Mouse (Mus musculus) MEL (cell line): ENCODE data around the gene Nlrp4a. TPM values are rescaled to one million over a fixed set of nuclear protein-coding genes. Genes with fewer than 3 reads are reported as not detected.
"Not testable (repeated sequence)": the region's sequence is repeated elsewhere in the genome, so short reads cannot be mapped to it uniquely, and the experiment has no call there.

ENCODE experiments used
- DNase-seq: peaks from one replicate; pipeline ENCODE4 v3.0.0; 2011; ENCODE audit warnings: low read depth, low spot score
- H3K27ac ChIP-seq: 2 replicates; pipeline ENCODE4 v1.5.1; 2012; ENCODE audit warnings: low read depth, mild to moderate bottlenecking, control low read depth, low read length, moderate library complexity; ENCODE audit not compliant: control insufficient read depth
- H3K27me3 ChIP-seq, 2 experiments: fragments of 150-350 bp in 1 of 2; sonication (generic) in 1 of 2; 2 replicates each; pipeline ENCODE4 v1.6.1; 2012; ENCODE audit warnings: low read length in 2 of 2, mild to moderate bottlenecking in 2 of 2, improper control_type of control experiment in 1 of 2, moderate library complexity in 1 of 2; ENCODE audit not compliant: insufficient read depth in 2 of 2, control insufficient read depth in 1 of 2
- H3K36me3 ChIP-seq, 2 experiments: 2 replicates each; pipeline ENCODE4 v1.6.1; 2012 to 2014; ENCODE audit warnings: low read length in 2 of 2, improper control_type of control experiment in 1 of 2, inconsistent platforms in 1 of 2, mild to moderate bottlenecking in 1 of 2; ENCODE audit not compliant: insufficient read depth in 2 of 2, control insufficient read depth in 1 of 2
- H3K4me1 ChIP-seq, 2 experiments: fragments of 150-350 bp in 1 of 2; sonication (generic) in 1 of 2; 2 replicates each; pipeline ENCODE4 v1.6.1; 2012; ENCODE audit warnings: low read length in 2 of 2, improper control_type of control experiment in 1 of 2, mild to moderate bottlenecking in 1 of 2; ENCODE audit not compliant: insufficient read depth in 2 of 2, control insufficient read depth in 1 of 2
- H3K4me3 ChIP-seq, 2 experiments: fragments of 150-350 bp in 1 of 2; sonication (generic) in 1 of 2; 2 replicates each; pipeline ENCODE4 v1.5.1; 2012; ENCODE audit warnings: low read depth in 2 of 2, low read length in 2 of 2, mild to moderate bottlenecking in 2 of 2, moderate library complexity in 2 of 2, control low read depth in 1 of 2, improper control_type of control experiment in 1 of 2; ENCODE audit not compliant: control insufficient read depth in 1 of 2, insufficient read depth in 1 of 2
- H3K79me2 ChIP-seq: 2 replicates; pipeline ENCODE4 v1.6.1; 2012; ENCODE audit warnings: mild to moderate bottlenecking, low read length, moderate library complexity; ENCODE audit not compliant: control insufficient read depth, poor library complexity, insufficient read depth
- H3K9ac ChIP-seq: 2 replicates; pipeline ENCODE4 v1.6.1; 2012; ENCODE audit warnings: low read depth, mild to moderate bottlenecking, control low read depth, low read length, moderate library complexity; ENCODE audit not compliant: control insufficient read depth, poor library complexity, severe bottlenecking
- H3K9me3 ChIP-seq: fragments of 150-350 bp; sonication (generic); replicated peaks from 2 replicates; pipeline ENCODE4 v1.6.1; 2012; ENCODE audit warnings: mild to moderate bottlenecking, low read length, improper control_type of control experiment, moderate library complexity; ENCODE audit not compliant: insufficient read depth
- EP300 ChIP-seq, 2 experiments: IDR thresholded peaks; 2 replicates each; pipeline ENCODE4 v1.6.1; 2011; ENCODE audit warnings: improper control_type of control experiment in 2 of 2, low read length in 2 of 2, low read depth in 1 of 2, mild to moderate bottlenecking in 1 of 2
- USF1 ChIP-seq: IDR thresholded peaks from 2 replicates; pipeline ENCODE4 v1.6.1; 2014; ENCODE audit warnings: low read depth, mild to moderate bottlenecking, inconsistent platforms, low read length, improper control_type of control experiment, moderate library complexity
- ZNF384 ChIP-seq: IDR thresholded peaks from 2 replicates; pipeline ENCODE4 v1.6.1; 2012; ENCODE audit warnings: low read depth, mild to moderate bottlenecking, inconsistent platforms, low read length, improper control_type of control experiment
- polyA plus RNA-seq, 2 experiments: library from polyadenylated mRNA; stranded (reverse) in 1 of 2; unstranded in 1 of 2; fragments of >175 nt in 1 of 2; fragments of >200 nt in 1 of 2; gene quantifications; 2 replicates each; pipeline versions ENCODE4 v1.2.1 to v1.2.4; 2012; ENCODE audit warnings: low replicate concordance in 2 of 2, low read depth in 1 of 2; ENCODE audit not compliant: insufficient read length in 2 of 2, insufficient read depth in 1 of 2, missing spikeins in 1 of 2
- total RNA-seq: library from RNA; depleted of rRNA; stranded (reverse); fragments of 300-350 nt; gene quantifications from 2 replicates; pipeline ENCODE4 v1.2.3, GENCODE M21; 2012; rRNA removed

The Nlrp4a gene
- total RNA-seq (not detected in 2 replicates), polyA plus RNA-seq (not detected)

DNA sequence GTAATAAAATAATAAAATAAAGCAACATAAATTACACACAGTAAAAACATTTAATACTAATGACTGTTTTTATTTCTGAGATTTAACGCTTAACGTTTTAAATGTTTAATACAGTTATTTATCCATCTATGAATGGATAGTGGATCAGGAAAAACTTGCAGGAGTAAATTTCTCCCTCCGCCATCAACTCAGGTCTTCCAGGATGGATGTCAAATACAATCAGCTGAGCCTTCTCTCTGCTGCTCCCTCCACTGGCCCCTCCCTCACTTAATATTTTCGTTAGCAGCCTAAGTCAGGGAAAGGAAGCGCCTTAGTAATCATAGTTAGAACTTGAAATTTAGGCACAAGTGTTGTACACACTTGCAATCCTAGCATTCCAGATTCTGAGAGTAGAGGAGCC lies at the start of gene Nlrp4a:
Nlrp4a (plus strand) TSS at position 301 of the 400 bp plus-strand sequence.
- no peak for DNase-seq
- no peaks in the 10 kb centered on the region for H3K4me1 ChIP-seq
- H3K27ac ChIP-seq, result no peak within 1 kb of the TSS
- H3K36me3 ChIP-seq, result no peaks in the 10 kb centered on the region
- H3K9me3 ChIP-seq, result no peaks in the 10 kb centered on the region
- H3K4me3 ChIP-seq, result no peak within 1 kb of the TSS
- TF ChIP-seq EP300 (IDR thresholded peaks at IDR 0.05; ENCODE audit: low read depth in 1 of 2, low read length in 2 of 2) (no peak), USF1 (no peak), ZNF384 (no peak)
- H3K27me3 ChIP-seq, result no peaks in the 10 kb centered on the region
- H3K9ac ChIP-seq, result no peak within 1 kb of the TSS
- no peaks in the 10 kb centered on the region for H3K79me2 ChIP-seq

DNA sequence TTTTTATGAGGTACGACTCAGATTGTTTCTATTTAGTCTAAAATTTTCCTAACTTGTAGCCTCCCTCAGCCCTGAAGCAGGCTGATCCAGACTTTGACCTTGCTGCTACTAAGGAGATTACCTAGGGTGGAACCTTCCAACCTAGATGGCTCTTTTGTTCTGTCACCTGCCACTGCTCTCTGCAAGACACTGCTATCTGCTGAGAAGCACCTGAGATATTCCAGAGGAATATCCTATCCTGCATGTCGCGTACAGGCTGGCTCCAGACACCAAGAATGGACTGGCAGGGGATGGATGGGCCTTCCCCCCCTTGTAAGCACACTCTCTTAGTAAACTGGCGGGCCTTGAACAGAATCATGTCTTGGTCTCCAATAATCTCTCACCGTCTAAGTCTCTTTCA lies 48.2 kb upstream of the Nlrp4a start:
- not testable (repeated sequence) for H3K4me3 ChIP-seq, H3K27ac ChIP-seq, H3K36me3 ChIP-seq, H3K27me3 ChIP-seq, H3K79me2 ChIP-seq, H3K9ac ChIP-seq, DNase-seq, H3K4me1 ChIP-seq, H3K9me3 ChIP-seq

DNA sequence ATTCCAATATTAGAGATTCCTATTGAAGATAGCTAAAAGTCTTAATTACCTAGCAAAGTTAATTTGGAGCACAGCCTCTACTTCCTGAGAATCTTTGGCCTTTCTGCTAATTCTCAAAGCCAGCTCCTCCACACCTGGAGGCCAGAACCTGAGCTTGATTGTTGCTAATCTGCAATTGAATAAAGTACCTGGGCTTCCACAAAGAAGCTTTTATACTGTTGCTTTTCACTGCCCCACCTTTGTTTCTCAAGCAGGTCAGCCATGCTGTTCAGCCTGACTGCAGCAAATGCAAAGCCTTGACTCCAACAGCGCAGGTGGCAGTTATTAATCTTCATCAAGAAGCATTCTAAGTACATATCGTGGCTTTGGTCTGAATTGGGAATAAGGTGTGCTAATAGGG lies 43.8 kb upstream of the Nlrp4a start:
- not testable (repeated sequence) for H3K27me3 ChIP-seq, H3K27ac ChIP-seq

DNA sequence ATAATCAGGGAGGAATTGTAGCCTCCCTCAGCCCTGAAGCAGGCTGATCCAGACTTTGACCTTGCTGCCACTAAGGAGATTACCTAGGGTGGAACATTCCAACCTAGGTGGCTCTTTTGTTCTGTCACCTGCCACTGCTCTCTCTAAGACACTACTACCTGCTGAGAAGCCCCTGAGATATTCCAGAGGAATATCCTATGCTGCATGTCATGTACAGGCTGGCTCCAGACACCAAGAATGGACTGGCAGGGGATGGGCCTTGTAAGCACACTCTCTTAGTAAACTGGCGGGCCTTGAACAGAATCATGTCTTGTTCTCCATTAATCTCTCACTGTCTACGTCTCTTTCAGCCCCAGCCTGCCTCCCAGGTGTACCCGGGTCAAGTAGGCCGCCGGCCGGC lies 43.1 kb upstream of the Nlrp4a start:
- not testable (repeated sequence) for H3K9ac ChIP-seq, H3K4me3 ChIP-seq, H3K9me3 ChIP-seq, H3K36me3 ChIP-seq, H3K27ac ChIP-seq, H3K4me1 ChIP-seq, H3K27me3 ChIP-seq, H3K79me2 ChIP-seq, DNase-seq

More for the DNA sequence above, 43.8 kb upstream of the Nlrp4a start:
- H3K4me3 ChIP-seq, H3K79me2 ChIP-seq, DNase-seq, H3K9me3 ChIP-seq, H3K9ac ChIP-seq, H3K4me1 ChIP-seq, H3K36me3 ChIP-seq: not testable (repeated sequence)

DNA sequence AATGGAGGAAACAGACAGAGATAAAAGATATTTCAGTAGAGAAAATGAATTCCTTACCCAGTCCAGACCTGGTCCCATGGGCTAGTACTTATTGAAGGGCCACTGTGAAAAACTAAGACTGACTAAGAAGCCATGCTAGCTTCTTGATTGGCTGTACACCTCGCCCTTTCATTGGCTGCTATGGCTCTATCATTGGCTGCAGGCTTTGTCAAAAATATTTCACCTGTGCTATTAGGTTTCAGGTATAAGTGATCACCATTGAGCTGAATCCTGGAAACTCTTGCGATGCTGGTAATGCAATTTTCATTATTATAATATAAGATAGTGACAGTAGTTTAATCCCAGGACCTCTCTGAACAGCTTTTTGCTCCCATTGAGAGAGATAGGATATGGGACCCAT lies 31.3 kb upstream of the Nlrp4a start, which contains the start of gene Nlrp9c:
Nlrp9c (minus strand) TSS at position 101 of the 400 bp plus-strand sequence.
- not testable (repeated sequence) for H3K4me3 ChIP-seq

More for the DNA sequence above, 31.3 kb upstream of the Nlrp4a start, which contains the start of gene Nlrp9c:
- not testable (repeated sequence) for DNase-seq, H3K79me2 ChIP-seq, H3K4me1 ChIP-seq, H3K27ac ChIP-seq, H3K9ac ChIP-seq, H3K36me3 ChIP-seq, H3K27me3 ChIP-seq, H3K9me3 ChIP-seq
